Mouse (Mus musculus) kidney, adult 8-10 months (tissue): ENCODE results near the gene Nono.

Experiments used
- DNase-seq, 2 experiments: peaks; one replicate each; pipeline ENCODE4 v3.0.0; 2022

Gene Nono

DNA sequence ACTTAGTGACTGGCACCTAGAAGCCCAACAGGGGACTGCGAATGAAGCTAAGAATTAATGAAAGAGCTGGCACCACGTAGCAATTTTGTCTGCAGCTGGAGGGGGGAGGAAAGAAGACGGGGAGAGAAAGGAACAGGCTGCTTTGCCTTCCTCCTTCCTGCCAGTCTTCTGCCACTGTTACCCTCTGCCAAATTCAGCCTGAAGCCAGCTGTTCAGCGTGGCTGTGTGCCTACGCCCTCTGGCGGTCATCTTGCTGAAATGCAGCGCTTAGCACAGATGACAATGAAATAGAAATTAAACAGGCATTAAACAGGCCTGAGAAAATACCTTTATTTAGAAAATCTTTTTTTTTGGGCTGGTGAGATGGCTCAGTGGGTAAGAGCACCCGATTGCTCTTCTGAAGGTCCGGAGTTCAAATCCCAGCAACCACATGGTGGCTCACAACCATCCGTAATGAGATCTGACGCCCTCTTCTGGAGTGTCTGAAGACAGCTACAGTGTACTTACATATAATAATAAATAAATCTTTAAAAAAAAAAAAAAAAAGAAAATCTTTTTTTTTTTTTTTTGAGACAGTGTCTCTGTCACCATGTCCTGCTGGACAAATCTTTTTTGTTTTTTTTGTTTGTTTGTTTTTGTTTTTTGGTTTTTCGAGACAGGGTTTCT is 57.5 kb downstream of the Nono start:
- peak; percentile 8 to 37 for DNase-seq
